Mouse (Mus musculus) CH12.LX (cell line): ENCODE results near the gene Gm28539. TPM values are rescaled to one million over a fixed set of nuclear protein-coding genes. Genes with fewer than 3 reads are reported as not detected.

Source experiments
- DNase-seq: peaks from one replicate; pipeline ENCODE4 v3.0.0-alpha.2; 2013; ENCODE audit errors: extremely low read depth
- H3K27ac ChIP-seq: 2 replicates; pipeline ENCODE4 v1.5.1; 2012; ENCODE audit warnings: low read depth, mild to moderate bottlenecking, control low read depth, moderate library complexity; ENCODE audit not compliant: insufficient read depth
- H3K27me3 ChIP-seq: replicated peaks from 2 replicates; pipeline ENCODE3; 2012; ENCODE audit warnings: inconsistent platforms
- H3K36me3 ChIP-seq, 2 experiments: replicated peaks in 1 of 2; 2 replicates each; pipeline versions ENCODE3 to v1.6.1; 2012; ENCODE audit warnings: inconsistent platforms in 1 of 2, low read length in 1 of 2, mild to moderate bottlenecking in 1 of 2, mixed read lengths in 1 of 2, moderate library complexity in 1 of 2; ENCODE audit not compliant: control insufficient read depth in 1 of 2, insufficient read depth in 1 of 2
- H3K4me1 ChIP-seq, 2 experiments: 2 replicates each; pipeline ENCODE4 v1.6.1; 2012; ENCODE audit warnings: inconsistent platforms in 1 of 2, moderate library complexity in 1 of 2; ENCODE audit not compliant: insufficient read depth in 2 of 2, control insufficient read depth in 1 of 2
- H3K4me2 ChIP-seq: 2 replicates; pipeline ENCODE4 v1.6.1; 2012; ENCODE audit warnings: low read depth, mild to moderate bottlenecking, control low read depth; ENCODE audit not compliant: poor library complexity, insufficient read depth, severe bottlenecking
- H3K4me3 ChIP-seq, 3 experiments: fragments of 150-350 bp in 1 of 3; sonication (generic) in 1 of 3; replicated peaks in 1 of 3; 2 replicates each; pipeline versions ENCODE3 to v1.5.1; 2011 to 2012; ENCODE audit warnings: low read depth in 2 of 3, low read length in 2 of 3, mild to moderate bottlenecking in 2 of 3, moderate library complexity in 2 of 3, control low read depth in 1 of 3, improper control_type of control experiment in 1 of 3, inconsistent platforms in 1 of 3, mixed read lengths in 1 of 3; ENCODE audit not compliant: poor library complexity in 1 of 3
- H3K79me2 ChIP-seq: replicated peaks from 2 replicates; pipeline ENCODE4 v1.6.1; 2012; ENCODE audit warnings: mild to moderate bottlenecking, moderate library complexity; ENCODE audit not compliant: control insufficient read depth, poor library complexity, insufficient read depth, severe bottlenecking; ENCODE audit errors: extremely low read depth
- H3K9ac ChIP-seq: 2 replicates; pipeline ENCODE4 v1.6.1; 2012; ENCODE audit warnings: low read depth, mild to moderate bottlenecking, control low read depth, moderate library complexity; ENCODE audit not compliant: insufficient read depth
- H3K9me3 ChIP-seq: replicated peaks from 2 replicates; pipeline ENCODE3; 2012; ENCODE audit warnings: low read length, inconsistent platforms, mixed read lengths
- CHD1 ChIP-seq: IDR thresholded peaks from 2 replicates; pipeline ENCODE4 v1.6.1; 2012; ENCODE audit warnings: low read depth, low read length, improper control_type of control experiment, inconsistent platforms
- CHD2 ChIP-seq: IDR thresholded peaks from 2 replicates; pipeline ENCODE4 v1.6.1; 2011; ENCODE audit warnings: low read length, improper control_type of control experiment
- E2F4 ChIP-seq: IDR thresholded peaks from 2 replicates; pipeline ENCODE4 v1.6.1; 2011; ENCODE audit warnings: low read depth, low read length, improper control_type of control experiment; ENCODE audit not compliant: insufficient replicate concordance
- ELF1 ChIP-seq: IDR thresholded peaks from 2 replicates; pipeline ENCODE4 v1.6.1; 2014; ENCODE audit warnings: low read depth, mild to moderate bottlenecking, inconsistent platforms, low read length, improper control_type of control experiment
- ETS1 ChIP-seq: conservative IDR thresholded peaks from 2 replicates; pipeline ENCODE4 v1.6.1; 2012; ENCODE audit warnings: low read depth, mild to moderate bottlenecking, inconsistent platforms, low read length, improper control_type of control experiment, moderate library complexity
- GABPA ChIP-seq: IDR thresholded peaks from 2 replicates; pipeline ENCODE4 v1.6.1; 2012; ENCODE audit warnings: low read depth, low read length, improper control_type of control experiment, inconsistent platforms; ENCODE audit not compliant: insufficient replicate concordance
- IRF4 ChIP-seq: IDR thresholded peaks from 2 replicates; pipeline ENCODE4 v1.6.1; 2014; ENCODE audit warnings: low read depth, mild to moderate bottlenecking, inconsistent platforms, low read length, improper control_type of control experiment
- JUN ChIP-seq: IDR thresholded peaks from 2 replicates; pipeline ENCODE4 v1.6.1; 2011; ENCODE audit warnings: low read depth, mild to moderate bottlenecking, low read length, improper control_type of control experiment, moderate library complexity; ENCODE audit not compliant: insufficient read depth
- KAT2A ChIP-seq: IDR thresholded peaks from 2 replicates; pipeline ENCODE4 v1.6.1; 2012; ENCODE audit warnings: low read length, improper control_type of control experiment, inconsistent platforms; ENCODE audit not compliant: insufficient replicate concordance
- MEF2A ChIP-seq: IDR thresholded peaks from 2 replicates; pipeline ENCODE4 v1.6.1; 2014; ENCODE audit warnings: low read depth, mild to moderate bottlenecking, inconsistent platforms, low read length, improper control_type of control experiment, borderline replicate concordance
- MYC ChIP-seq: IDR thresholded peaks from 2 replicates; pipeline ENCODE4 v1.6.1; 2011; ENCODE audit warnings: low read depth, mild to moderate bottlenecking, improper control_type of control experiment, low read length
- NRF1 ChIP-seq: IDR thresholded peaks from 2 replicates; pipeline ENCODE4 v1.6.1; 2014; ENCODE audit warnings: low read depth, mild to moderate bottlenecking, inconsistent platforms, low read length, improper control_type of control experiment, moderate library complexity
- PAX5 ChIP-seq: IDR thresholded peaks from 2 replicates; pipeline ENCODE4 v1.6.1; 2012; ENCODE audit warnings: low read length, inconsistent platforms, mixed read lengths
- RCOR1 ChIP-seq: conservative IDR thresholded peaks from 2 replicates; pipeline ENCODE4 v1.6.1; 2012; ENCODE audit warnings: low read depth, mild to moderate bottlenecking, inconsistent platforms, low read length, improper control_type of control experiment
- SIN3A ChIP-seq: IDR thresholded peaks from 2 replicates; pipeline ENCODE4 v1.6.1; 2012; ENCODE audit warnings: low read length, improper control_type of control experiment, inconsistent platforms
- TBP ChIP-seq: conservative IDR thresholded peaks from 2 replicates; pipeline ENCODE4 v1.6.1; 2011; ENCODE audit warnings: low read depth, low read length, improper control_type of control experiment
- TCF12 ChIP-seq: IDR thresholded peaks from 2 replicates; pipeline ENCODE4 v1.6.1; 2014; ENCODE audit warnings: low read depth, mild to moderate bottlenecking, inconsistent platforms, low read length, improper control_type of control experiment
- UBTF ChIP-seq: IDR thresholded peaks from 2 replicates; pipeline ENCODE4 v1.6.1; 2012; ENCODE audit warnings: low read depth, mild to moderate bottlenecking, inconsistent platforms, low read length, improper control_type of control experiment, moderate library complexity
- ZC3H11A ChIP-seq: IDR thresholded peaks from 2 replicates; pipeline ENCODE4 v1.6.1; 2012; ENCODE audit warnings: low read depth, mild to moderate bottlenecking, inconsistent platforms, low read length, improper control_type of control experiment
- ZMIZ1 ChIP-seq: IDR thresholded peaks from 2 replicates; pipeline ENCODE4 v1.6.1; 2012; ENCODE audit warnings: low read depth, mild to moderate bottlenecking, inconsistent platforms, low read length, improper control_type of control experiment
- ZNF384 ChIP-seq: IDR thresholded peaks from 2 replicates; pipeline ENCODE4 v1.6.1; 2012; ENCODE audit warnings: low read depth, low read length, improper control_type of control experiment, inconsistent platforms
- dilution Hi-C: fragments of 300-500 bp; cut with MboI; formaldehyde crosslinking; loops from 2 replicates; pipeline ENCODE4 v1.14.3; 2020; ENCODE audit warnings: low sequenced_read_pairs; ENCODE audit not compliant: extremely low pct_unique_long_range_greater_than_20kb, extremely low pct_ligation_motif_present
- in situ Hi-C: fragments of 300-500 bp; cut with MboI; formaldehyde crosslinking; loops from 3 replicates; pipeline ENCODE4 v1.14.3; 2019; ENCODE audit warnings: low sequenced_read_pairs, low pct_ligation_motif_present, low pct_unique_long_range_greater_than_20kb, mixed read lengths
- polyA plus RNA-seq: library from polyadenylated mRNA; unstranded; fragments of >175 nt; gene quantifications from 2 replicates; pipeline ENCODE4 v1.2.1, GENCODE M21; 2012; ENCODE audit warnings: low read depth; ENCODE audit not compliant: insufficient read length
- total RNA-seq, 2 experiments: library from RNA; depleted of rRNA; stranded (reverse); fragments of 300-350 nt in 1 of 2; fragments of >200 nt in 1 of 2; gene quantifications; 2 replicates each; pipeline ENCODE4 v1.2.3; 2012 to 2014

The Gm28539 gene
- total and polyA plus RNA-seq, 3 experiments: 3.9 to 12.2 TPM; not detected in 1

- H3K4me3 ChIP-seq: no peak overlapping the region
- H3K9me3 ChIP-seq: no peaks in the 10 kb centered on the region
- in situ Hi-C loops: no loop called here
- H3K9ac ChIP-seq: no peak overlapping the region
- DNase-seq: no peak
- no peak overlapping the region for H3K4me2 ChIP-seq
- peaks cover 77 to 95% of the 10 kb centered on the region in 2 experiments for H3K36me3 ChIP-seq
- no peaks in the 10 kb centered on the region for H3K4me1 ChIP-seq
- H3K27me3 ChIP-seq: no peaks in the 10 kb centered on the region
- dilution Hi-C loops: no loop called here
- no peaks in the 10 kb centered on the region for H3K79me2 ChIP-seq
- TF ChIP-seq ZNF384 (no peak), UBTF (no peak), CHD2 (no peak), MEF2A (no peak)
- H3K27ac ChIP-seq: no peak overlapping the region
Measured at GRCm38 (mm10) chr16:18921771-18922170, 85.4 kb downstream of the Gm28539 start.

DNA sequence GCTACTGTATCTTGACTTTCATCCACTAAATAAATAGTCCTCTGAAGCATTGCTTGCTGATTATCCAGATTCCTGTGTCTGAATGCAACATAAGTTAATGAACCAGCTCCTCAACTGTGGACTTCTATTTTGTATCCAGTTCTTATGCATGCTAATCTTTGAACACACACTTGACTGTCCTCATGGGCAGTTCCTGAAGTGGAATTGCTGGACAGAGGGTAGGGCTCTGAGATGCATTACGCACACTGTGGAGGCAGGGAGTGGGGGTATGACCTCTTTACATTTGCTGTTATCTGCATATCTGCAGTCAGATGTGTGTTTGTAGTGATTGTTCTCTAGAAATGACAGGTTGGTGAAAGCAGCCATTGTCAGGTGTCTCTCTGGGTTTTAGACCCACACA, 91.6 kb downstream of the Gm28539 start:
- Histone ChIP-seq H3K27me3 (no peaks in the 10 kb centered on the region), H3K9me3 (no peaks in the 10 kb centered on the region), H3K4me2 (no peak overlapping the region), H3K36me3 (peaks cover 62 to 94% of the 10 kb centered on the region in 2 experiments), H3K4me3 (no peak overlapping the region), H3K79me2 (no peaks in the 10 kb centered on the region), H3K4me1 (no peaks in the 10 kb centered on the region), H3K9ac (no peak overlapping the region), H3K27ac (no peak overlapping the region)
- TF ChIP-seq RCOR1 (no peak), ZMIZ1 (no peak), IRF4 (no peak), NRF1 (no peak), PAX5 (no peak), MEF2A (no peak), CHD1 (no peak), TCF12 (no peak), ELF1 (no peak), MYC (no peak), KAT2A (no peak), TBP (no peak), CHD2 (no peak), SIN3A (no peak), ETS1 (no peak), E2F4 (no peak), ZC3H11A (no peak), GABPA (no peak), JUN (no peak)
- DNase-seq: no peak
- dilution Hi-C loops (no loop called here), in situ Hi-C loops (no loop called here)
